Mouse (Mus musculus) midbrain, embryonic 16.5 days (tissue): Measurements from ENCODE around the gene Nova1. TPM values are rescaled to one million over a fixed set of nuclear protein-coding genes. Genes with fewer than 3 reads are reported as not detected.

Experiments
- ATAC-seq: fragments of 200-750 bp; cut with Nextera tagmentation; 2 replicates; pipeline ENCODE4 v1.8.0; 2017; ENCODE audit warnings: moderate TSS enrichment
- H3K27ac ChIP-seq: fragments of 300-500 bp; sonication (generic); 2 replicates; pipeline ENCODE4 v1.5.1; 2014; ENCODE audit warnings: mild to moderate bottlenecking, low read length, mixed read lengths
- H3K27me3 ChIP-seq: fragments of 300-500 bp; sonication (generic); 2 replicates; pipeline ENCODE4 v1.6.1; 2014; ENCODE audit warnings: low read depth, low read length, mixed read lengths; ENCODE audit not compliant: control insufficient read depth, insufficient read depth
- H3K36me3 ChIP-seq: fragments of 300-500 bp; sonication (generic); 2 replicates; pipeline ENCODE4 v1.6.1; 2014; ENCODE audit warnings: mild to moderate bottlenecking, low read length, moderate library complexity, mixed read lengths; ENCODE audit not compliant: control insufficient read depth, insufficient read depth
- H3K4me1 ChIP-seq: fragments of 300-500 bp; sonication (generic); 2 replicates; pipeline ENCODE4 v1.6.1; 2014; ENCODE audit warnings: mild to moderate bottlenecking, low read length, mixed read lengths; ENCODE audit not compliant: control insufficient read depth, insufficient read depth
- H3K4me2 ChIP-seq: fragments of 300-500 bp; sonication (generic); 2 replicates; pipeline ENCODE4 v1.6.1; 2014; ENCODE audit warnings: mild to moderate bottlenecking, low read length, mixed read lengths
- H3K4me3 ChIP-seq: fragments of 300-500 bp; sonication (generic); 2 replicates; pipeline ENCODE4 v1.5.1; 2014; ENCODE audit warnings: low read depth, mild to moderate bottlenecking, low read length, moderate library complexity, mixed read lengths
- H3K9ac ChIP-seq: fragments of 300-500 bp; sonication (generic); 2 replicates; pipeline ENCODE4 v1.6.1; 2014; ENCODE audit warnings: low read depth, low read length, mixed read lengths
- H3K9me3 ChIP-seq: fragments of 300-500 bp; sonication (generic); replicated peaks from 2 replicates; pipeline ENCODE4 v1.6.1; 2014; ENCODE audit warnings: mild to moderate bottlenecking, low read length, mixed read lengths; ENCODE audit not compliant: control insufficient read depth, poor library complexity, severe bottlenecking
- WGBS: fragments of 180-500 bp; shearing (Covaris S2); extraction: QIAGEN DNeasy Blood & Tissue Kit; methylation state at CpG from one replicate; pipeline ENCODE4 v1.1.7; 2014; 5-methylcytosine and 5-hydroxymethylcytosine counted together
- polyA plus RNA-seq: library from polyadenylated mRNA; unstranded; fragments of >200 nt; fragmentation: Nextera tagmentation; extraction: Ambion mirVana; gene quantifications from 2 replicates; pipeline ENCODE4 v1.2.1, GENCODE M21; 2015

Nova1 gene
- polyA plus RNA-seq, 1 experiment from 2014 or later = 108 TPM

- H3K9ac ChIP-seq = no peak overlapping the region
- H3K4me2 ChIP-seq = no peak overlapping the region
- H3K36me3 ChIP-seq = no peaks in the 10 kb centered on the region
- no peak overlapping the region for H3K27ac ChIP-seq
- no peaks in the 10 kb centered on the region for H3K9me3 ChIP-seq
- WGBS = 94% methylated on average over 4 of the region's 4 CpGs
- H3K4me3 ChIP-seq = no peak overlapping the region
- H3K27me3 ChIP-seq = no peaks in the 10 kb centered on the region
- no peak for ATAC-seq
- peaks cover 12% of the 10 kb centered on the region for H3K4me1 ChIP-seq
These were observed 99.7 kb downstream of the Nova1 start for GRCm38 (mm10) chr12:46719076-46719475.

GRCm38 (mm10) chr12:46710094-46710493 is 108.6 kb downstream of the Nova1 start:
- no peaks in the 10 kb centered on the region for H3K4me1 ChIP-seq
- H3K36me3 ChIP-seq = peaks cover 3% of the 10 kb centered on the region; the same call in 1 of the 2 replicates
- H3K9me3 ChIP-seq = no peaks in the 10 kb centered on the region
- no peak overlapping the region for H3K4me3 ChIP-seq
- no peak overlapping the region for H3K27ac ChIP-seq
- WGBS = 81% methylated on average over 2 of the region's 2 CpGs
- no peak overlapping the region for H3K4me2 ChIP-seq
- no peaks in the 10 kb centered on the region for H3K27me3 ChIP-seq
- H3K9ac ChIP-seq = no peak overlapping the region
- ATAC-seq = no peak

- Histone ChIP-seq H3K4me2 (no peak overlapping the region), H3K4me3 (no peak overlapping the region), H3K27ac (no peak overlapping the region), H3K9me3 (no peaks in the 10 kb centered on the region), H3K36me3 (peaks cover 3% of the 10 kb centered on the region; the same call in 1 of the 2 replicates), H3K9ac (no peak overlapping the region), H3K27me3 (no peaks in the 10 kb centered on the region), H3K4me1 (no peaks in the 10 kb centered on the region)
- ATAC-seq = no peak
- 90% methylated on average over 7 of the region's 7 CpGs for WGBS
These were observed 109.3 kb downstream of the Nova1 start for GRCm38 (mm10) chr12:46709475-46709874.

GRCm38 (mm10) chr12:46700202-46700601 is 118.5 kb downstream of the Nova1 start:
- Histone ChIP-seq H3K27me3 (no peaks in the 10 kb centered on the region), H3K27ac (no peak overlapping the region), H3K9me3 (no peaks in the 10 kb centered on the region), H3K4me2 (no peak overlapping the region), H3K4me1 (no peaks in the 10 kb centered on the region), H3K36me3 (no peaks in the 10 kb centered on the region), H3K4me3 (no peak overlapping the region), H3K9ac (no peak overlapping the region)
- WGBS = 88% methylated on average over 8 of the region's 8 CpGs
- ATAC-seq = no peak

GRCm38 (mm10) chr12:46676341-46676740 is 142.4 kb downstream of the Nova1 start:
- Histone ChIP-seq H3K27ac (no peak overlapping the region), H3K9ac (no peak overlapping the region), H3K27me3 (no peaks in the 10 kb centered on the region), H3K36me3 (no peaks in the 10 kb centered on the region), H3K4me2 (no peak overlapping the region), H3K4me3 (no peak overlapping the region), H3K9me3 (no peaks in the 10 kb centered on the region), H3K4me1 (no peaks in the 10 kb centered on the region)
- no peak for ATAC-seq
- WGBS = 77% methylated on average over 2 of the region's 2 CpGs

GRCm38 (mm10) chr12:46666706-46667105 is 152.0 kb downstream of the Nova1 start:
- Histone ChIP-seq H3K27ac (no peak overlapping the region), H3K4me1 (no peaks in the 10 kb centered on the region), H3K36me3 (no peaks in the 10 kb centered on the region), H3K27me3 (no peaks in the 10 kb centered on the region), H3K4me2 (no peak overlapping the region), H3K9me3 (no peaks in the 10 kb centered on the region), H3K9ac (no peak overlapping the region), H3K4me3 (no peak overlapping the region)
- WGBS = 55% methylated on average over 2 of the region's 2 CpGs
- ATAC-seq = no peak

- Histone ChIP-seq H3K27ac (peak overlapping the region; percentile 60; the same call in 1 of the 2 replicates), H3K9ac (no peak overlapping the region), H3K4me2 (peak overlapping the region; percentile 11; the same call in 1 of the 2 replicates), H3K9me3 (no peaks in the 10 kb centered on the region), H3K27me3 (no peaks in the 10 kb centered on the region), H3K4me1 (peaks cover 11% of the 10 kb centered on the region), H3K36me3 (no peaks in the 10 kb centered on the region), H3K4me3 (no peak overlapping the region)
- peak; percentile 89 for ATAC-seq
- WGBS = 30% methylated on average over 5 of the region's 5 CpGs
These were observed 172.6 kb downstream of the Nova1 start for GRCm38 (mm10) chr12:46646139-46646611.

GRCm38 (mm10) chr12:46645365-46645962 is 173.3 kb downstream of the Nova1 start:
- 39% methylated on average over 6 of the region's 6 CpGs for WGBS
- no peak overlapping the region for H3K4me3 ChIP-seq

More at GRCm38 (mm10) chr12:46645365-46645962, 173.3 kb downstream of the Nova1 start:
- ATAC-seq = peak; percentile 78
- Histone ChIP-seq H3K36me3 (no peaks in the 10 kb centered on the region), H3K4me1 (peaks cover 11% of the 10 kb centered on the region), H3K9me3 (no peaks in the 10 kb centered on the region), H3K27ac (peak overlapping the region; percentile 38; the same call in 1 of the 2 replicates), H3K9ac (no peak overlapping the region), H3K27me3 (no peaks in the 10 kb centered on the region), H3K4me2 (no peak overlapping the region)
